ENCODE assay signal across 9 mouse cellular contexts in genomic region chr2:12327691-12328354, GRCm38 (mm10). TPM values are rescaled to one million over a fixed set of nuclear protein-coding genes. Genes with fewer than 3 reads are reported as not detected.
DNase-seq lines count a peak whose midpoint lies in the region; ATAC-seq lines count a peak whose summit lies in the region.
"Had no signal": no experiment of that assay in that cellular context is flagged by ENCODE, and none has a peak within 500 bp of the region (broad histone marks: within the 10 kb centered on the region; RNA-seq: fewer than 3 reads in every experiment).

No protein-coding gene starts in this region.

- ATAC-seq in heart, embryonic 12.5 days (ENCODE audit: insufficient number of reproducible peaks, low FRiP score): peak; percentile 20; the same call in 1 of the 2 replicates
- ATAC-seq in embryonic facial prominence, embryonic 11.5 days (replicated peaks; ENCODE audit: insufficient number of reproducible peaks, low FRiP score, low TSS enrichment, low read depth): peak; percentile 37; the same call in 1 of the 2 replicates
- ATAC-seq in inflammation-experienced regulatory T-cells, adult 6 months: peak; percentile 25
- ATAC-seq in midbrain, embryonic 15.5 days (replicated peaks): 0 out of 2 replicates have a peak, but pooled peaks have one; percentile 8
- no peak for ATAC-seq in erythroid progenitor cell, adult 5-6 weeks (replicated peaks; ENCODE audit: low FRiP score, poor library complexity, severe bottlenecking)

- H3K4me3 ChIP-seq in heart, embryonic 12.5 days: peak overlapping the region; percentile 45
- H3K4me3 ChIP-seq in embryonic facial prominence, embryonic 11.5 days (ENCODE audit: low read depth, low read length): peak overlapping the region; percentile 15; the same call in 1 of the 2 replicates
- H3K4me3 ChIP-seq in midbrain, embryonic 15.5 days: peak overlapping the region; percentile 30

- H3K4me1 ChIP-seq in heart, embryonic 12.5 days (replicated peaks): peaks cover 17% of the 10 kb centered on the region
- H3K4me1 ChIP-seq in embryonic facial prominence, embryonic 11.5 days (ENCODE audit: control insufficient read depth, insufficient read depth, low read length): no peaks in the 10 kb centered on the region
- H3K4me1 ChIP-seq in midbrain, embryonic 15.5 days: peaks cover 18% of the 10 kb centered on the region

- 35% methylated on average over 11 of the region's 11 CpGs for WGBS in heart, embryonic 12.5 days
- WGBS in embryonic facial prominence, embryonic 11.5 days: 29% methylated on average over 11 of the region's 11 CpGs
- 30% methylated on average over 11 of the region's 11 CpGs for WGBS in midbrain, embryonic 15.5 days

- H3K27ac ChIP-seq in heart, embryonic 12.5 days (ENCODE audit: poor library complexity, severe bottlenecking): no peak overlapping the region
- no peak overlapping the region; the same call in 1 of the 2 replicates for H3K27ac ChIP-seq in embryonic facial prominence, embryonic 11.5 days (replicated peaks; ENCODE audit: low read depth, low read length)
- no peak overlapping the region for H3K27ac ChIP-seq in midbrain, embryonic 15.5 days

- H3K4me2 ChIP-seq in heart, embryonic 12.5 days: peak overlapping the region; percentile 70
- peak overlapping the region; percentile 34 for H3K4me2 ChIP-seq in embryonic facial prominence, embryonic 11.5 days (ENCODE audit: low read depth, low read length)
- H3K4me2 ChIP-seq in midbrain, embryonic 15.5 days: peak overlapping the region; percentile 49

- H3K9me3 ChIP-seq in heart, embryonic 12.5 days (replicated peaks): no peaks in the 10 kb centered on the region
- H3K9me3 ChIP-seq in embryonic facial prominence, embryonic 11.5 days (replicated peaks; ENCODE audit: control insufficient read depth, low read length): no peaks in the 10 kb centered on the region
- no peaks in the 10 kb centered on the region for H3K9me3 ChIP-seq in midbrain, embryonic 15.5 days

- H3K9ac ChIP-seq in heart, embryonic 12.5 days: no peak overlapping the region
- H3K9ac ChIP-seq in embryonic facial prominence, embryonic 11.5 days (replicated peaks; ENCODE audit: low read length): 0 out of 2 replicates have a peak overlapping the region, but pooled peaks have one; percentile 22
- H3K9ac ChIP-seq in midbrain, embryonic 15.5 days: no peak overlapping the region

- DNase-seq in heart, adult 9 months (ENCODE audit: low spot score in 2 of 2): no peak
- peak; percentile 35 for DNase-seq in embryonic facial prominence, embryonic 11.5 days (ENCODE audit: low spot score)
- DNase-seq in c-Kit-positive CD71-positive TER-119-positive erythroid progenitor cells, embryonic 14.5 days (ENCODE audit: low spot score): no peak
- no peak for DNase-seq in kidney, adult 18-20 months

- H3K36me3 ChIP-seq in heart, embryonic 12.5 days: no peaks in the 10 kb centered on the region
- H3K36me3 ChIP-seq in embryonic facial prominence, embryonic 11.5 days (replicated peaks; ENCODE audit: control insufficient read depth, insufficient read depth, low read depth, low read length): no peaks in the 10 kb centered on the region
- no peaks in the 10 kb centered on the region for H3K36me3 ChIP-seq in midbrain, embryonic 15.5 days (replicated peaks)

- no peaks in the 10 kb centered on the region for H3K27me3 ChIP-seq in heart, embryonic 12.5 days (replicated peaks)
- H3K27me3 ChIP-seq in embryonic facial prominence, embryonic 11.5 days (ENCODE audit: control insufficient read depth, insufficient read depth, low read length): no peaks in the 10 kb centered on the region
- H3K27me3 ChIP-seq in midbrain, embryonic 15.5 days (replicated peaks): no peaks in the 10 kb centered on the region

RNA-seq across cellular contexts. Expression of gene Itga8, which starts 26.1 kb away (rescaled TPM):
- 11.7 and 12.1 TPM in 2 replicates for polyA plus RNA-seq in heart, embryonic 12.5 days (2016; fragmentation: Nextera tagmentation; extraction: Ambion mirVana)
- 9.4 and 10.7 TPM in 2 replicates for polyA plus RNA-seq in embryonic facial prominence, embryonic 11.5 days (2014; fragmentation: Nextera tagmentation; extraction: Ambion mirVana)
- not detected for polyA plus RNA-seq in inflammation-experienced regulatory T-cells, adult 6 months (2017; shearing (Covaris generic))
- polyA plus RNA-seq in midbrain, embryonic 15.5 days (2015; fragmentation: Nextera tagmentation; extraction: Ambion mirVana): 1.8 and 2.4 TPM in 2 replicates
- not detected in 2 replicates for total RNA-seq in erythroid progenitor cell, adult 5-6 weeks (2015; ENCODE audit: low replicate concordance)
- 5.8 TPM in 1 of 2 replicates, not detected in the other for total RNA-seq in erythroid progenitor cell, adult 5-6 weeks (2017; ENCODE audit: low replicate concordance)
- polyA plus RNA-seq: C2C12 had no signal
